Mouse (Mus musculus) kidney, embryonic 14.5 days (tissue): Measurements from ENCODE around the gene Slc16a5. TPM values are rescaled to one million over a fixed set of nuclear protein-coding genes. Genes with fewer than 3 reads are reported as not detected.

ENCODE experiments used
- ATAC-seq: fragments of 200-750 bp; cut with Nextera tagmentation; 2 replicates; pipeline ENCODE4 v1.8.0; 2017; ENCODE audit warnings: moderate number of reproducible peaks, mild to moderate bottlenecking, moderate TSS enrichment, moderate library complexity; ENCODE audit not compliant: low FRiP score, low TSS enrichment
- H3K27ac ChIP-seq: fragments of 300-500 bp; sonication (generic); 2 replicates; pipeline ENCODE4 v1.5.1; 2014; ENCODE audit warnings: low read depth, mild to moderate bottlenecking, low read length, moderate library complexity, mixed read lengths
- H3K27me3 ChIP-seq: fragments of 300-500 bp; sonication (generic); 2 replicates; pipeline ENCODE4 v1.6.1; 2014; ENCODE audit warnings: mild to moderate bottlenecking, low read length; ENCODE audit not compliant: control insufficient read depth, insufficient read depth
- H3K36me3 ChIP-seq: fragments of 300-500 bp; sonication (generic); 2 replicates; pipeline ENCODE4 v1.6.1; 2014; ENCODE audit warnings: low read length, mixed read lengths; ENCODE audit not compliant: control insufficient read depth, insufficient read depth
- H3K4me1 ChIP-seq: fragments of 300-500 bp; sonication (generic); 2 replicates; pipeline ENCODE4 v1.6.1; 2014; ENCODE audit warnings: low read length, mixed read lengths; ENCODE audit not compliant: control insufficient read depth, insufficient read depth
- H3K4me2 ChIP-seq: fragments of 300-500 bp; sonication (generic); replicated peaks from 2 replicates; pipeline ENCODE4 v1.6.1; 2014; ENCODE audit warnings: low read depth, mild to moderate bottlenecking, low read length
- H3K4me3 ChIP-seq: fragments of 300-500 bp; sonication (generic); 2 replicates; pipeline ENCODE4 v1.5.1; 2014; ENCODE audit warnings: mild to moderate bottlenecking, low read length
- H3K9ac ChIP-seq: fragments of 300-500 bp; sonication (generic); 2 replicates; pipeline ENCODE4 v1.6.1; 2014; ENCODE audit warnings: low read depth, mild to moderate bottlenecking, low read length, moderate library complexity
- H3K9me3 ChIP-seq: fragments of 300-500 bp; sonication (generic); 2 replicates; pipeline ENCODE4 v1.6.1; 2016; ENCODE audit warnings: low read length; ENCODE audit not compliant: control insufficient read depth
- WGBS: fragments of 180-500 bp; shearing (Covaris S2); extraction: QIAGEN DNeasy Blood & Tissue Kit; methylation state at CpG from one replicate; pipeline ENCODE4 v1.1.7; 2014; 5-methylcytosine and 5-hydroxymethylcytosine counted together
- polyA plus RNA-seq: library from polyadenylated mRNA; unstranded; fragments of >200 nt; fragmentation: Nextera tagmentation; extraction: Ambion mirVana; gene quantifications from 2 replicates; pipeline ENCODE4 v1.2.1, GENCODE M21; 2014

Gene Slc16a5
- polyA plus RNA-seq: 9.0 and 10.7 TPM in 2 replicates

- 0 out of 2 replicates have a peak, but pooled peaks have one; percentile 20 for ATAC-seq
- H3K4me1 ChIP-seq: peaks cover 9% of the 10 kb centered on the region
- peak within 1 kb of the TSS; percentile 18; the same call in 1 of the 2 replicates for H3K9ac ChIP-seq
- 74% methylated on average over 16 of the region's 16 CpGs for WGBS
- peak within 1 kb of the TSS; percentile 22 for H3K4me2 ChIP-seq
- peak within 1 kb of the TSS; percentile 17; the same call in 1 of the 2 replicates for H3K4me3 ChIP-seq
- H3K27me3 ChIP-seq: no peaks in the 10 kb centered on the region
- H3K9me3 ChIP-seq: no peaks in the 10 kb centered on the region
- H3K36me3 ChIP-seq: no peaks in the 10 kb centered on the region
- H3K27ac ChIP-seq: peak within 1 kb of the TSS; percentile 48; the same call in 1 of the 2 replicates
Observed at GRCm38 (mm10) chr11:115462243-115462891, at the start of gene Slc16a5. Gene Slc16a5 (plus strand): TSS chr11:115462474.

- Histone ChIP-seq H3K27me3 (no peaks in the 10 kb centered on the region), H3K36me3 (peaks cover 43% of the 10 kb centered on the region), H3K4me3 (peak within 1 kb of the TSS; percentile 93), H3K9ac (peak within 1 kb of the TSS; percentile 89), H3K9me3 (no peaks in the 10 kb centered on the region), H3K27ac (peak within 1 kb of the TSS; percentile 51; the same call in 1 of the 2 replicates), H3K4me2 (peak within 1 kb of the TSS; percentile 88), H3K4me1 (peaks cover 21% of the 10 kb centered on the region)
- ATAC-seq: peak; percentile 98
- WGBS: under 1% methylated on average over 40 of the region's 56 CpGs
Observed at GRCm38 (mm10) chr11:115419531-115420237, 42.6 kb upstream of the Slc16a5 start, which contains the start of the genes Atp5h and Kctd2. Gene Atp5h (minus strand): TSS chr11:115419962. Gene Kctd2 (plus strand): TSS chr11:115420128.

GRCm38 (mm10) chr11:115420336-115421190 lies 41.7 kb upstream of the Slc16a5 start:
- Histone ChIP-seq H3K27ac (peak overlapping the region; percentile 51; the same call in 1 of the 2 replicates), H3K9ac (peak overlapping the region; percentile 89), H3K4me3 (peak overlapping the region; percentile 93), H3K9me3 (no peaks in the 10 kb centered on the region), H3K4me2 (peak overlapping the region; percentile 88), H3K36me3 (peaks cover 47% of the 10 kb centered on the region), H3K4me1 (peaks cover 21% of the 10 kb centered on the region), H3K27me3 (no peaks in the 10 kb centered on the region)
- ATAC-seq: peak; percentile 74
- WGBS: 2% methylated on average over 38 of the region's 45 CpGs

- peak overlapping the region; percentile 88 for H3K4me2 ChIP-seq
- H3K27ac ChIP-seq: no peak overlapping the region
- 65% methylated on average over 1 of the region's 1 CpGs for WGBS
- H3K27me3 ChIP-seq: no peaks in the 10 kb centered on the region
- H3K4me3 ChIP-seq: peak overlapping the region; percentile 93; the same call in 1 of the 2 replicates
- H3K36me3 ChIP-seq: peaks cover 48% of the 10 kb centered on the region
- no peaks in the 10 kb centered on the region for H3K9me3 ChIP-seq
- peak overlapping the region; percentile 89; the same call in 1 of the 2 replicates for H3K9ac ChIP-seq
- ATAC-seq: no peak
- peaks cover 21% of the 10 kb centered on the region for H3K4me1 ChIP-seq
Observed at GRCm38 (mm10) chr11:115421328-115421727, 40.9 kb upstream of the Slc16a5 start.

GRCm38 (mm10) chr11:115421972-115422371 lies 40.3 kb upstream of the Slc16a5 start:
- H3K4me1 ChIP-seq: peaks cover 21% of the 10 kb centered on the region
- 92% methylated on average over 16 of the region's 16 CpGs for WGBS
- ATAC-seq: no peak
- H3K9ac ChIP-seq: no peak overlapping the region; the same call in 1 of the 2 replicates
- H3K36me3 ChIP-seq: peaks cover 48% of the 10 kb centered on the region
- H3K4me3 ChIP-seq: no peak overlapping the region
- H3K27me3 ChIP-seq: no peaks in the 10 kb centered on the region
- H3K4me2 ChIP-seq: no peak overlapping the region
- H3K27ac ChIP-seq: no peak overlapping the region
- no peaks in the 10 kb centered on the region for H3K9me3 ChIP-seq

GRCm38 (mm10) chr11:115423091-115423490 lies 39.2 kb upstream of the Slc16a5 start:
- H3K4me1 ChIP-seq: peaks cover 21% of the 10 kb centered on the region
- H3K27ac ChIP-seq: no peak overlapping the region
- WGBS: 83% methylated on average over 3 of the region's 3 CpGs
- H3K4me2 ChIP-seq: no peak overlapping the region
- no peaks in the 10 kb centered on the region for H3K9me3 ChIP-seq
- no peak overlapping the region for H3K9ac ChIP-seq
- H3K36me3 ChIP-seq: peaks cover 45% of the 10 kb centered on the region
- H3K4me3 ChIP-seq: no peak overlapping the region
- ATAC-seq: no peak
- no peaks in the 10 kb centered on the region for H3K27me3 ChIP-seq

- no peaks in the 10 kb centered on the region for H3K9me3 ChIP-seq
- ATAC-seq: no peak
- H3K27ac ChIP-seq: no peak overlapping the region
- peaks cover 57% of the 10 kb centered on the region for H3K36me3 ChIP-seq
- H3K4me3 ChIP-seq: no peak overlapping the region
- 84% methylated on average over 7 of the region's 7 CpGs for WGBS
- H3K4me2 ChIP-seq: no peak overlapping the region
- peaks cover 11% of the 10 kb centered on the region for H3K4me1 ChIP-seq
- H3K9ac ChIP-seq: no peak overlapping the region
- H3K27me3 ChIP-seq: no peaks in the 10 kb centered on the region
Observed at GRCm38 (mm10) chr11:115424666-115425065, 37.6 kb upstream of the Slc16a5 start.

GRCm38 (mm10) chr11:115425671-115426070 lies 36.6 kb upstream of the Slc16a5 start:
- H3K27me3 ChIP-seq: no peaks in the 10 kb centered on the region
- peaks cover 67% of the 10 kb centered on the region for H3K36me3 ChIP-seq
- no peaks in the 10 kb centered on the region for H3K9me3 ChIP-seq
- no peak overlapping the region for H3K4me2 ChIP-seq
- H3K27ac ChIP-seq: no peak overlapping the region
- ATAC-seq: no peak
- 82% methylated on average over 6 of the region's 6 CpGs for WGBS
- no peak overlapping the region for H3K9ac ChIP-seq
- no peak overlapping the region for H3K4me3 ChIP-seq
- peaks cover 11% of the 10 kb centered on the region for H3K4me1 ChIP-seq
